Mouse (Mus musculus) MEL (cell line): ENCODE measurements around the gene Ccdc146.
"Not testable (repeated sequence)": the region's sequence is repeated elsewhere in the genome, so short reads cannot be mapped to it uniquely, and the experiment has no call there.

Experiments
- CHD2 ChIP-seq: IDR thresholded peaks from 2 replicates; pipeline ENCODE4 v1.6.1; 2011; ENCODE audit warnings: low read length, improper control_type of control experiment
- CTCF ChIP-seq, 3 experiments: IDR thresholded peaks in 2 of 3; conservative IDR thresholded peaks in 1 of 3; 2 replicates each; pipeline ENCODE4 v1.5.1; 2011 to 2012; ENCODE audit warnings: low read length in 3 of 3, low read depth in 2 of 3, mild to moderate bottlenecking in 2 of 3, improper control_type of control experiment in 1 of 3, inconsistent platforms in 1 of 3, mixed read lengths in 1 of 3, moderate library complexity in 1 of 3; ENCODE audit not compliant: control insufficient read depth in 1 of 3, insufficient read depth in 1 of 3, poor library complexity in 1 of 3, severe bottlenecking in 1 of 3
- EP300 ChIP-seq, 2 experiments: IDR thresholded peaks; 2 replicates each; pipeline ENCODE4 v1.6.1; 2011; ENCODE audit warnings: improper control_type of control experiment in 2 of 2, low read length in 2 of 2, low read depth in 1 of 2, mild to moderate bottlenecking in 1 of 2
- HCFC1 ChIP-seq: IDR thresholded peaks from 2 replicates; pipeline ENCODE4 v1.6.1; 2012; ENCODE audit warnings: low read depth, mild to moderate bottlenecking, inconsistent platforms, low read length, improper control_type of control experiment, moderate library complexity
- MAFK ChIP-seq: IDR thresholded peaks from 2 replicates; pipeline ENCODE4 v1.6.1; 2011; ENCODE audit warnings: low read depth, mild to moderate bottlenecking, low read length, improper control_type of control experiment, borderline replicate concordance
- MAZ ChIP-seq: IDR thresholded peaks from 2 replicates; pipeline ENCODE4 v1.6.1; 2012; ENCODE audit warnings: low read depth, mild to moderate bottlenecking, inconsistent platforms, low read length, improper control_type of control experiment
- NELFE ChIP-seq: IDR thresholded peaks from 2 replicates; pipeline ENCODE4 v1.6.1; 2011; ENCODE audit warnings: low read depth, low read length, improper control_type of control experiment
- POLR2A ChIP-seq, 2 experiments: IDR thresholded peaks; 2 replicates each; pipeline ENCODE4 v1.6.1; 2011 to 2012; ENCODE audit warnings: low read length in 2 of 2, mild to moderate bottlenecking in 2 of 2, control low read depth in 1 of 2, improper control_type of control experiment in 1 of 2, low read depth in 1 of 2, moderate library complexity in 1 of 2; ENCODE audit not compliant: control insufficient read depth in 1 of 2, insufficient read depth in 1 of 2, poor library complexity in 1 of 2
- POLR2AphosphoS2 ChIP-seq: IDR thresholded peaks from 2 replicates; pipeline ENCODE4 v1.6.1; 2011; ENCODE audit warnings: low read length, improper control_type of control experiment
- ZKSCAN1 ChIP-seq: IDR thresholded peaks from 2 replicates; pipeline ENCODE4 v1.6.1; 2012; ENCODE audit warnings: low read depth, mild to moderate bottlenecking, inconsistent platforms, low read length, improper control_type of control experiment, moderate library complexity

DNA sequence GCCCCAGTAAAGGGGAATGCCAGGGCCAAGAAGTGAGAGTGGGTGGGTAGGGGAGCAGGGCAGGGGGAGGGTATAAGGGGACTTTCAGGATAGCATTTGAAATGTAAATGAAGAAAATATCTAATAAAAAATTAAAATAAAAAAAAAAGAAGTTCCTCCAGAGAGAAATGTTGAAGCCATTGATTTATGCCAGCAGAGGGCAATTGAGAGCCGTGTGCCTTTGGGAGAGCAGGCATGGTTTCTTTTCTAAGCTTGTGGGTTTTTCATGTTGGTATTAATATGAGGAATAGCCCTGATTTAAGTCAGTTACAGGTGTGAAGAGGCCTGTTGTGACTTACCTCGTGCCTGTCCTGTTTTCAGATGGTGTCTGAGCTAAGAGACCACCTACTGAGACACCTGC, 146.8 kb downstream of the Ccdc146 start:
- peak; percentile 16 to 59 (median 44); a peak in 5 of 6 replicates for TF ChIP-seq CTCF (IDR thresholded peaks at IDR 0.05 in 2 of 3, conservative IDR thresholded peaks at IDR 0.05 in 1 of 3; ENCODE audit: control insufficient read depth in 1 of 3, insufficient read depth in 1 of 3, low read depth in 2 of 3, low read length in 3 of 3, poor library complexity in 1 of 3, severe bottlenecking in 1 of 3)
- not testable (repeated sequence) for TF ChIP-seq HCFC1; CHD2; ZKSCAN1; POLR2A (IDR thresholded peaks at IDR 0.05; ENCODE audit: control insufficient read depth in 1 of 2, insufficient read depth in 1 of 2, low read depth in 1 of 2, low read length in 2 of 2, poor library complexity in 1 of 2); EP300 (IDR thresholded peaks at IDR 0.05; ENCODE audit: low read depth in 1 of 2, low read length in 2 of 2); MAFK; MAZ; POLR2AphosphoS2; NELFE
